Mouse (Mus musculus): ENCODE data around the gene Zfp947. TPM values are rescaled to one million over a fixed set of nuclear protein-coding genes. Genes with fewer than 3 reads are reported as not detected.
"Not testable (repeated sequence)": the region's sequence is repeated elsewhere in the genome, so short reads cannot be mapped to it uniquely, and the experiment has no call there.

The Zfp947 gene
- polyA plus RNA-seq (2014; fragmentation: Nextera tagmentation; extraction: Ambion mirVana): 2.1 and 2.4 TPM in 2 replicates

GRCm38 (mm10) chr17:22165722-22166294 is at the start of gene Zfp947:
TSS of gene Zfp947 (minus strand) at chr17:22166190.
- H3K27me3 ChIP-seq (ENCODE audit: control insufficient read depth, insufficient read depth, low read length); H3K4me1 ChIP-seq (replicated peaks; ENCODE audit: control insufficient read depth, insufficient read depth, low read length); H3K27ac ChIP-seq (ENCODE audit: low read depth, low read length); H3K36me3 ChIP-seq (ENCODE audit: control insufficient read depth, insufficient read depth, low read length); H3K9me3 ChIP-seq (ENCODE audit: control insufficient read depth, low read length): not testable (repeated sequence)
- WGBS: under 1% methylated on average over 16 of the region's 16 CpGs
- Histone ChIP-seq H3K4me2 (replicated peaks; ENCODE audit: low read depth, low read length) (peak within 1 kb of the TSS; percentile 55), H3K4me3 (ENCODE audit: low read depth, low read length) (peak within 1 kb of the TSS; percentile 45), H3K9ac (ENCODE audit: low read depth, low read length) (peak within 1 kb of the TSS; percentile 46; the same call in 1 of the 2 replicates)
- ATAC-seq (ENCODE audit: low FRiP score) (peak; percentile 90), DNase-seq (ENCODE audit: low spot score) (peak; percentile 39)

DNA sequence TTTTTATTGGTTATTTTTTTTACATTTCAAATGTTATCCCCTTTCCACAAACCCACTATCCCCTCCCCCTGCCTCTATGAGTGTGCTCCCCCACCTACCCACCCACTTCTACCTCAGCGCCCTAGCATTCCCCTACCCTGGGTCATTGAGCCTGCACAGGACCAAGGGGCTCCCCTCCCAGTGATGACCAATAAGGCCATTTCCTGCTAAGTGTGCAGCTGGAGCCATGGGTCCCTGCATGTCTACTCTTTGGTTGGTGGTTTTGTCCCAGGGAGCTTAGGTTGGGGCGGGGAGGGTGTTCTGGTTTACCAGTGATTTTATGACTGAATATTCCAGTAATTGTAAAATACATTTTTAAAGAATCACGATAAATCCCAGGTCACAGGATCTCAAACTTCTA is 686 bp downstream of the Zfp947 start:
- not testable (repeated sequence) for H3K27me3 ChIP-seq (ENCODE audit: control insufficient read depth, insufficient read depth, low read length); H3K4me1 ChIP-seq (replicated peaks; ENCODE audit: control insufficient read depth, insufficient read depth, low read length); H3K9ac ChIP-seq (ENCODE audit: low read depth, low read length); H3K27ac ChIP-seq (ENCODE audit: low read depth, low read length); H3K36me3 ChIP-seq (ENCODE audit: control insufficient read depth, insufficient read depth, low read length); H3K9me3 ChIP-seq (ENCODE audit: control insufficient read depth, low read length)
- ATAC-seq (ENCODE audit: low FRiP score) (peak; percentile 79), DNase-seq (ENCODE audit: low spot score) (peak; percentile 1)
- WGBS: 25% methylated on average over 3 of the region's 3 CpGs
- Histone ChIP-seq H3K4me3 (ENCODE audit: low read depth, low read length) (peak overlapping the region; percentile 45), H3K4me2 (replicated peaks; ENCODE audit: low read depth, low read length) (peak overlapping the region; percentile 55)

DNA sequence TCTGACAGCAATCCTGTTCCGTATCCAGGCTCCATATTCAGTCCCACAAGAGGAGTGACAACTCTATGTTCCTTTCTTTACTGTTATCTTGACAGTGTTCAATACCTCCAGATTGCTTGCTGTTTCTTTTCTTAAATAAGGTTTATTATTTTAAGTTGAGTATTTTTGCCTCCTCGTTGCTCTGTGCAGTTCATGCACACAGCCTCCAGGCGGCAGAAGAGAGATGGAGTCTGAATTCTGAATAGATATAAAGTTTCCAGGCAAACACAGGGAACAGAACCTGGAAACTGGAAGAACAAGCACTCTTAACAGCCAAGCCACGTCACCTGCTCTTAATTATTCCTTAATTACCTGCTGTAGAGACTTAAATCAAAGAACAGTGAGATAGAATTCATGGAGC is 12.0 kb downstream of the Zfp947 start:
- not testable (repeated sequence) for H3K4me3 ChIP-seq (ENCODE audit: low read depth, low read length); H3K9me3 ChIP-seq (ENCODE audit: control insufficient read depth, low read length); H3K36me3 ChIP-seq (ENCODE audit: control insufficient read depth, insufficient read depth, low read length); ATAC-seq (ENCODE audit: low FRiP score); H3K27me3 ChIP-seq (ENCODE audit: control insufficient read depth, insufficient read depth, low read length); H3K4me2 ChIP-seq (replicated peaks; ENCODE audit: low read depth, low read length); H3K9ac ChIP-seq (ENCODE audit: low read depth, low read length); H3K27ac ChIP-seq (ENCODE audit: low read depth, low read length); DNase-seq (ENCODE audit: low spot score); H3K4me1 ChIP-seq (replicated peaks; ENCODE audit: control insufficient read depth, insufficient read depth, low read length)
- 73% methylated on average over 2 of the region's 4 CpGs for WGBS

- Histone ChIP-seq H3K27me3 (ENCODE audit: control insufficient read depth, insufficient read depth, low read length) (no peaks in the 10 kb centered on the region), H3K27ac (ENCODE audit: low read depth, low read length) (no peak overlapping the region), H3K4me3 (ENCODE audit: low read depth, low read length) (no peak overlapping the region), H3K4me2 (replicated peaks; ENCODE audit: low read depth, low read length) (no peak overlapping the region), H3K9me3 (ENCODE audit: control insufficient read depth, low read length) (no peaks in the 10 kb centered on the region), H3K9ac (ENCODE audit: low read depth, low read length) (no peak overlapping the region), H3K36me3 (ENCODE audit: control insufficient read depth, insufficient read depth, low read length) (no peaks in the 10 kb centered on the region), H3K4me1 (replicated peaks; ENCODE audit: control insufficient read depth, insufficient read depth, low read length) (no peaks in the 10 kb centered on the region)
- DNase-seq (ENCODE audit: low spot score) (no peak), ATAC-seq (ENCODE audit: low FRiP score) (no peak)
Observed at GRCm38 (mm10) chr17:22118770-22119169, 47.2 kb downstream of the Zfp947 start.

Other genes with a start within 250 kb of the Zfp947 start
- gene Zfp942, start 203.7 kb downstream of the Zfp947 start, polyA plus RNA-seq (2014; fragmentation: Nextera tagmentation; extraction: Ambion mirVana): 27.2 and 27.9 TPM in 2 replicates
- gene Zfp943, start 203.6 kb downstream of the Zfp947 start, polyA plus RNA-seq (2014; fragmentation: Nextera tagmentation; extraction: Ambion mirVana): 21.5 and 24.7 TPM in 2 replicates
- gene Zfp994, start 59.4 kb upstream of the Zfp947 start, polyA plus RNA-seq (2014; fragmentation: Nextera tagmentation; extraction: Ambion mirVana): 3.7 and 3.8 TPM in 2 replicates
- gene CT030661.1, start 148.6 kb upstream of the Zfp947 start, polyA plus RNA-seq (2014; fragmentation: Nextera tagmentation; extraction: Ambion mirVana): 12.9 and 13.1 TPM in 2 replicates
- 16.9 and 17.3 TPM in 2 replicates for gene Zfp944, start 195.2 kb upstream of the Zfp947 start, polyA plus RNA-seq (2014; fragmentation: Nextera tagmentation; extraction: Ambion mirVana)
- gene Zfp758, start 195.3 kb upstream of the Zfp947 start, polyA plus RNA-seq (2014; fragmentation: Nextera tagmentation; extraction: Ambion mirVana): 12.5 and 13.9 TPM in 2 replicates